Mouse (Mus musculus): Measurements from ENCODE around the gene Atoh1. TPM values are rescaled to one million over a fixed set of nuclear protein-coding genes. Genes with fewer than 3 reads are reported as not detected.

The Atoh1 gene
- polyA plus RNA-seq, 1 experiment from 2014 or later: not detected

DNA sequence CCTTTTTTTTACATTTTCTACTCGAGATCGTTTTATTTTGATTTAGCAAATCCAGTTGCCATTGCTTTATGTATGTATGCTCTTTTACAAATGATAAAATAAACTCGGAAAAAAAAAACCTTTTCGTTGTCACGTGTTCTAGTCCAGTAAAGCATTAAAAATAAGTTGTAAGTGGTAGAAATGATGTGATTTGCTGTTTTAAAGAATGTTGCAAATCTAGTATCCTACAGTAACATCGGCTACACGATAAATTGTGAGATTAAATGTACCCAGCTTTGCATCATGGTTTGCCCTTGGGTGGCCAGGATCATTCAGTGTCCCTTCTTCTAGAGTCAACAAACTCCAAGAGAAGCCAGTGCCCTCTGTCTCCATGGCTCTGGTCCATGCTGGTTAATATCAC lies 2.2 kb downstream of the Atoh1 start:
- Histone ChIP-seq H3K27me3 (replicated peaks) (peaks cover 77% of the 10 kb centered on the region), H3K27ac (ENCODE audit: poor library complexity, severe bottlenecking) (no peak overlapping the region), H3K36me3 (no peaks in the 10 kb centered on the region), H3K9ac (no peak overlapping the region), H3K4me3 (no peak overlapping the region), H3K4me1 (replicated peaks) (peaks cover 26% of the 10 kb centered on the region; the same call in 1 of the 2 replicates), H3K4me2 (no peak overlapping the region), H3K9me3 (replicated peaks) (no peaks in the 10 kb centered on the region; the same call in 1 of the 2 replicates)
- ATAC-seq (ENCODE audit: insufficient number of reproducible peaks, low FRiP score): no peak
- WGBS: 11% methylated on average over 7 of the region's 7 CpGs

DNA sequence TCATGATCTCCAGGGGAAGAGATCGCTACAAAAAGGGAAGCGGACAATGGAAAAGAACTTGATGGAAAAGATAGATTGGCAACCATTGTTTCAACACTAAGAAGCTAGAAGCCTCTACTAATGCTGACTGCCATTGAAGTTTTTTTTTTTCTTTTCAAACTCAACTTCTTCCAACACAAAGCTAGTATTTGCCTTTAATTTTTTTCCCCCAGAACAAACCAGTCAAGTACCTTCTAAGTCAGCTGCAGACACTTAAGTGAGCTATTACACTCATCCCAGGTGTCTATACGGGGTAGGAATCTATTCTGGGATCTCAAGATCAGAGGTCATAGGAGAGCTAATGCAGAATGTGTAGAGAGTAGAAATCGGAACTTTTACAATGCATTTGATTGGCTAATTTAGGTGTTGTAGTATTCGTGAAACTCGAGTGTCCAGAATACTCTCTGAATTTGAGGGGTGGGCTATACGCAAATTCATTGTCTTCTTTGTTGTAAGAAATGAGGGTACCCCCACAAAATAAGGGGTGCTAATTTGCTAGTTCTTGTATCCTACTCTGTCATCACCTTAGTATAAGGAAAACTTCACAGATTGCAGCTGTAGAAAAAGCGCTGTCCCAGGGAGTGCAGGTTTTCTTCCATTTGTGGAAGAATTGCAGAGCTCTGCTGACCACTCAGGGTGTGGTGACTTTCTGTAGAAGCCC lies 2.8 kb downstream of the Atoh1 start:
- Histone ChIP-seq H3K9ac (no peak overlapping the region), H3K9me3 (replicated peaks) (no peaks in the 10 kb centered on the region; the same call in 1 of the 2 replicates), H3K36me3 (no peaks in the 10 kb centered on the region), H3K27ac (ENCODE audit: poor library complexity, severe bottlenecking) (no peak overlapping the region), H3K4me2 (no peak overlapping the region), H3K4me1 (replicated peaks) (peaks cover 26% of the 10 kb centered on the region; the same call in 1 of the 2 replicates), H3K27me3 (replicated peaks) (peaks cover 81% of the 10 kb centered on the region), H3K4me3 (no peak overlapping the region)
- WGBS: 10% methylated on average over 8 of the region's 8 CpGs
- ATAC-seq (ENCODE audit: insufficient number of reproducible peaks, low FRiP score): no peak

DNA sequence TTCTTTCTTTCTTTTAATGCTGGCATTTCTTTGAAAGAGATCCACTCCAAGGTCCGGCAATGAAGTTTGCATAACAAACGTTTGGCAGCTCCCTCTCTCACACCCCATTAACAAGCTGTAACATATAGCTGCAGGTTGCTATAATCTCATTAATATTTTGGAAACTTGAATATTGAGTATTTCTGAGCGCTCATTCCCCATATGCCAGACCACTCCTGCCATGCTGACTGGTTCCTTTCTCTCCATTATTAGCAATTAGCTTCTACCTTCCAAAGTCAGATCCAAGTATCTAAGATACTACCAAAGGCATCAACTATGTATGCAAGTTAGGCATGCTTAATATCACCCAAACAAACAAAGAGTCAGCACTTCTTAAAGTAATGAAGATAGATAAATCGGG lies 4.4 kb downstream of the Atoh1 start:
- H3K9me3 ChIP-seq (replicated peaks): no peaks in the 10 kb centered on the region; the same call in 1 of the 2 replicates

DNA sequence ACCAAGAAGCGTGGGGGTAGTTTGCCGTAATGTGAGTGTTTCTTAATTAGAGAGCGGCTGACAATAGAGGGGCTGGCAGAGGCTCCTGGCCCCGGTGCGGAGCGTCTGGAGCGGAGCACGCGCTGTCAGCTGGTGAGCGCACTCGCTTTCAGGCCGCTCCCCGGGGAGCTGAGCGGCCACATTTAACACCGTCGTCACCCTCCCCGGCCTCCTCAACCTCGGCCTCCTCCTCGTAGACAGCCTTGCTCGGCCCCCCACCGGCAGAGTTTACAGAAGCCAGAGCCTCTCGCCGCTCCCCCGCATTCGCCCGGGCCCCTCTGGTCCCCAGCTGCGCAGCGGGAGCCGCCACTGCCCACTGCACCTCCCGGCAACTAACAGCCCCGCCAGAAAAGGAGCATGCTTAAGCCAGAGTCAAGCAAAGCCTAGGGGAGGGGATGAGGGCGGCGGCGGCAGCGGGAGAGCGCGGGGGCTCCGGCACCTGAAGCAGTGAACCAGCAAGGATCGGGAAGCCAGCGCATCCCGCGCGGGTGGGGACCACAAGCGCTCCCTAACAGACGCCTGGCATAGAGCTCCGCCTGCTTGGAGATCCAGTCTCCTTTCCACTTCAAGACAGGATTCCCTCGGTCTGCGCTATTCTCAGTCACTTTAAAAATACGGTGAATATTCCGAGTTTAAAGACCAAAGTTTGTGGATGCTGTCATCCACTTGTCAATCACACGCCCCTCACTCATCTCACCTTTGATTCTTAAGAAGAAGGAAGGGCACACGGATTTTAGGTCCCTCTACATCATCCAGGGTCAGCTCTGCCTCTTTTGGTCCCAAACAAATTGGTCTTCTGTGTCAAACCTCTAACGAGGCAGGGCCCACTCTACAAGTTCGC lies 5.8 kb downstream of the Atoh1 start:
- Histone ChIP-seq H3K36me3 (no peaks in the 10 kb centered on the region), H3K4me2 (peak overlapping the region; percentile 97), H3K27ac (ENCODE audit: poor library complexity, severe bottlenecking) (no peak overlapping the region), H3K9me3 (replicated peaks) (no peaks in the 10 kb centered on the region; the same call in 1 of the 2 replicates), H3K9ac (peak overlapping the region; percentile 29; the same call in 1 of the 2 replicates), H3K4me3 (peak overlapping the region; percentile 57), H3K4me1 (replicated peaks) (peaks cover 19% of the 10 kb centered on the region; the same call in 1 of the 2 replicates), H3K27me3 (replicated peaks) (peaks cover 69% of the 10 kb centered on the region)
- ATAC-seq (ENCODE audit: insufficient number of reproducible peaks, low FRiP score): peak; percentile 45; the same call in 1 of the 2 replicates
- 1% methylated on average over 54 of the region's 54 CpGs for WGBS

More for the DNA sequence above, 4.4 kb downstream of the Atoh1 start:
- Histone ChIP-seq H3K27me3 (replicated peaks) (peaks cover 70% of the 10 kb centered on the region), H3K4me2 (no peak overlapping the region), H3K9ac (no peak overlapping the region), H3K4me3 (no peak overlapping the region), H3K36me3 (no peaks in the 10 kb centered on the region), H3K27ac (ENCODE audit: poor library complexity, severe bottlenecking) (no peak overlapping the region), H3K4me1 (replicated peaks) (peaks cover 22% of the 10 kb centered on the region; the same call in 1 of the 2 replicates)
- no peak for ATAC-seq (ENCODE audit: insufficient number of reproducible peaks, low FRiP score)
- WGBS: 2% methylated on average over 4 of the region's 4 CpGs

DNA sequence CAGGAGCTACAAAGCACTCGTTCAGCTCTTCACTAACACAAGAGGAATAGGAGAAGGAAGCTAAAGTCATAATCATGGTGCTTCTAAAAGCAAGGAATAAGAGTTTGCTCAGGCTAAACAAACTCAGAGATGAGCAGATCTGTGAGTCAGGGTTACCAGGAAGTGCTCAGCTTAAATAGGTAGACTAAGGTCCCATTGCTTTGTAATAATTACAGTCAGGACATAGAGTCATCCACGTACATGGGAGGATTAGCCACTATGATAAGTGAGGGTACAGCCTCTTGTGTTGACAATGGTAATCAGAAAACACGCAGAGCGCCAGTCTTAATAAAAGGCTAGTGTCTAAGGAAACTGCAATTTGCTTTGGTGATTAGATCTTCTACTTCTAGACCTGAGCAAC lies 7.4 kb downstream of the Atoh1 start:
- H3K4me1 ChIP-seq (replicated peaks): peaks cover 9% of the 10 kb centered on the region; the same call in 1 of the 2 replicates
- H3K4me3 ChIP-seq: no peak overlapping the region
- peaks cover 70% of the 10 kb centered on the region for H3K27me3 ChIP-seq (replicated peaks)
- no peak overlapping the region for H3K27ac ChIP-seq (ENCODE audit: poor library complexity, severe bottlenecking)
- no peak for ATAC-seq (ENCODE audit: insufficient number of reproducible peaks, low FRiP score)
- no peaks in the 10 kb centered on the region; the same call in 1 of the 2 replicates for H3K9me3 ChIP-seq (replicated peaks)
- no peak overlapping the region for H3K9ac ChIP-seq
- no peaks in the 10 kb centered on the region for H3K36me3 ChIP-seq
- no peak overlapping the region for H3K4me2 ChIP-seq
- WGBS: 53% methylated on average over 4 of the region's 4 CpGs

DNA sequence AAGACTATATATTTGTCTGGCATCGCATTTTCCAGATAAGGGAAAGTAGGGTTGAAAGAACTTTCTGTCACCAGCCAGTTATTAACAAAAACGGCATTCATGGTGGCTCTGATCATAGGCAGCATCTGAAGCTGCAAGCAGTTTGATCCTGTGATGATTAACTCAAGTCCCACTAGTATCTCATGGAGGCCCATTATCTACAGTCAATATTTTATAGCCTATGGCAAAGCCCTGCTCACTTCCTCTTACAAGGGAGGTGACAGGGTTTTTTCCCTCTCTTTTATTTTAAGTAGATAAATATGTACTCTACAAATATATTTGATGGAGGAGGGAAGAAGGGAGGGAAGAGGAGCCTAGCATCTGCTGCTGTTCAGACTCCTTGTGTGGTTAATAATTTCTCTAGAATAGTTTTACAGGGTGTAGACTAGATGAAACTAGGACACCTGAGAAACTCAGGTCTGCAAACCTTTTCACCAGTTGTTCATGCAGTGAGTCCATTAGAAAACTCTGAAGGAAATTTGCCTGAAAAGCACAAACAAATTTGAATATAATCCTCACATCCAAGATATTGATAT lies 14.1 kb downstream of the Atoh1 start:
- Histone ChIP-seq H3K9ac (no peak overlapping the region), H3K9me3 (replicated peaks) (no peaks in the 10 kb centered on the region), H3K27ac (ENCODE audit: poor library complexity, severe bottlenecking) (no peak overlapping the region), H3K4me2 (no peak overlapping the region), H3K4me3 (no peak overlapping the region), H3K36me3 (no peaks in the 10 kb centered on the region), H3K27me3 (replicated peaks) (peaks cover 28% of the 10 kb centered on the region), H3K4me1 (replicated peaks) (no peaks in the 10 kb centered on the region)
- WGBS: 50% methylated on average over 2 of the region's 2 CpGs
- ATAC-seq (ENCODE audit: insufficient number of reproducible peaks, low FRiP score): no peak

DNA sequence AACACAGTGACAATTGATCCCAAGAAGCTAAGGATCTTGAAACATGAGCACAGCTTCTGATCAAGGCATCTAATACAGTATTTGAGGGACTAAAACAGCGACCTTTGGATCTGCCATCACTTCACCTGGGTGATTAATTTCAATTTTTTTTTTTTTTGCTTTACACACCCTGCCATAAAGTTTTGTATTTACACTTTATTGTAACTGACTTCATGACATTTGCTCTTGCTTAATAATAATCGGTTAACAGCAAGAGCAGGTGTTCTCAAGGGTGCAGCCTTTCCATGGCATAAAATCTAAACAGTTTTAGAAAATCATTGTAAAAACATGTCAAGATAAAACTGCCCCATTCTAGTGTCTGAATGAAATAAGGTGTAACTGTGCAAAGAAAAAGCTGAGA lies 25.6 kb downstream of the Atoh1 start:
- no peak overlapping the region for H3K9ac ChIP-seq
- no peaks in the 10 kb centered on the region for H3K36me3 ChIP-seq
- H3K4me2 ChIP-seq: no peak overlapping the region
- H3K27me3 ChIP-seq (replicated peaks): no peaks in the 10 kb centered on the region
- 69% methylated on average over 2 of the region's 2 CpGs for WGBS
- no peaks in the 10 kb centered on the region for H3K4me1 ChIP-seq (replicated peaks)
- H3K9me3 ChIP-seq (replicated peaks): no peaks in the 10 kb centered on the region
- H3K27ac ChIP-seq (ENCODE audit: poor library complexity, severe bottlenecking): no peak overlapping the region
- no peak overlapping the region for H3K4me3 ChIP-seq
- ATAC-seq (ENCODE audit: insufficient number of reproducible peaks, low FRiP score): no peak

DNA sequence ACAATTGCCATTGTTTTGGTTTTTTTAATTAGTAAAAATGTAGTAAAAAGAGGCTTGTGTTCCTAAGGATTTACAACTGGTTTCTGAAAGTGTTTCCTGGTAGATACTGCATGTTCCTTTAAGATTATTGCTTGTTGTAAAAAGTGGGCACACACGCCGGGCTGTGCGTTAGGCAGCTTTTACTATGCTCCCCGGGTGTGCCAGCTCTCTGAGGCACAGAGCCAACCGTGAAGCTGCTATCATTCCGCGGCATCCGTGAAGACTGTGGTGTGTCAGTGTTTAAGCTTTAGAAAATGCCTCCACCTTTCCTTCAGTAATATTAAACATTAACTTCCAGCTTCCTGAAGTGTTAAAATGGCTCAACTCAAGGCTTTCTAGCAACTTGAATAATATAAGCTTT lies 35.0 kb downstream of the Atoh1 start:
- Histone ChIP-seq H3K9me3 (replicated peaks) (no peaks in the 10 kb centered on the region), H3K4me3 (no peak overlapping the region), H3K4me1 (replicated peaks) (no peaks in the 10 kb centered on the region), H3K27ac (ENCODE audit: poor library complexity, severe bottlenecking) (no peak overlapping the region), H3K4me2 (no peak overlapping the region), H3K9ac (no peak overlapping the region), H3K27me3 (replicated peaks) (no peaks in the 10 kb centered on the region), H3K36me3 (no peaks in the 10 kb centered on the region)
- ATAC-seq (ENCODE audit: insufficient number of reproducible peaks, low FRiP score): no peak
- 61% methylated on average over 8 of the region's 8 CpGs for WGBS

DNA sequence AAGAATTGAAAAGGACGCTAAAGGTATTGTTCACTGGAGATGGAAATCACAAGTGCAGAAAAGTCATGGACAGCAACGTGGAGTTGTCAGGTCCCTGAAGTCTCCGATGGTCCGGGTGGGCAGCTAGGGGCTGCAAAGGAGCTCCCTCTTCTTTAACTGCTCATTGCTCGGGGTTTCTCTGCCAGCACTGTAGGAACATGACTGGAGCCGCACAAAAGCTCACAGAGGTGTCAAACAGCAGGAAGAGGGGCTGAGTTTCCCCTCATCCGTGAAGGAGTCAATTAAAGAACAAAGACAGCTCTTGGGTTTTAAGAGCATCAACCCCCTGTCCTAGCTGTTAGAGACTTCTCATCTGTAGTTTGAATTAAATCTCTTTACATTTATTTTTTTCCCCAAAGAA lies 44.5 kb downstream of the Atoh1 start:
- H3K4me2 ChIP-seq: no peak overlapping the region
- no peaks in the 10 kb centered on the region for H3K36me3 ChIP-seq
- no peaks in the 10 kb centered on the region for H3K27me3 ChIP-seq (replicated peaks)
- H3K27ac ChIP-seq (ENCODE audit: poor library complexity, severe bottlenecking): no peak overlapping the region
- no peaks in the 10 kb centered on the region for H3K9me3 ChIP-seq (replicated peaks)
- WGBS: 17% methylated on average over 7 of the region's 7 CpGs
- H3K4me1 ChIP-seq (replicated peaks): no peaks in the 10 kb centered on the region
- H3K4me3 ChIP-seq: no peak overlapping the region
- ATAC-seq (ENCODE audit: insufficient number of reproducible peaks, low FRiP score): no peak
- H3K9ac ChIP-seq: no peak overlapping the region
